Mouse (Mus musculus): Measurements from ENCODE around the gene Srebf1.

Gene Srebf1

GRCm38 (mm10) chr11:60208712-60209111 lies 13.7 kb downstream of the Srebf1 start:
- DNase-seq (ENCODE audit: extremely low read depth, low read depth, low spot score) = no peak

- DNase-seq (ENCODE audit: extremely low read depth, low read depth, low spot score) = no peak
Observed at GRCm38 (mm10) chr11:60208201-60208600, 14.2 kb downstream of the Srebf1 start.

GRCm38 (mm10) chr11:60206207-60206606 lies 16.2 kb downstream of the Srebf1 start:
- no peak for DNase-seq (ENCODE audit: extremely low read depth, low read depth, low spot score)

GRCm38 (mm10) chr11:60205026-60205425 lies 17.4 kb downstream of the Srebf1 start:
- peak; percentile 86 for DNase-seq (ENCODE audit: extremely low read depth, low read depth, low spot score)

- DNase-seq (ENCODE audit: extremely low read depth, low read depth, low spot score) = no peak
Observed at GRCm38 (mm10) chr11:60202710-60203638, 19.4 kb downstream of the Srebf1 start.

- no peak for DNase-seq (ENCODE audit: extremely low read depth, low read depth, low spot score)
Observed at GRCm38 (mm10) chr11:60200384-60200783, 22.0 kb downstream of the Srebf1 start.

GRCm38 (mm10) chr11:60199702-60200184 lies 22.6 kb downstream of the Srebf1 start:
- DNase-seq (ENCODE audit: extremely low read depth, low read depth, low spot score) = no peak

GRCm38 (mm10) chr11:60198651-60199050 lies 23.7 kb downstream of the Srebf1 start:
- DNase-seq (ENCODE audit: extremely low read depth, low read depth, low spot score) = no peak

GRCm38 (mm10) chr11:60197998-60198619 lies 24.3 kb downstream of the Srebf1 start:
- no peak for DNase-seq (ENCODE audit: extremely low read depth, low read depth, low spot score)

- DNase-seq (ENCODE audit: extremely low read depth, low read depth, low spot score) = no peak
Observed at GRCm38 (mm10) chr11:60196344-60196743, 26.0 kb downstream of the Srebf1 start.

GRCm38 (mm10) chr11:60195108-60195507 lies 27.3 kb downstream of the Srebf1 start:
- DNase-seq (ENCODE audit: extremely low read depth, low read depth, low spot score) = no peak

GRCm38 (mm10) chr11:60193556-60193955 lies 28.8 kb downstream of the Srebf1 start:
- DNase-seq (ENCODE audit: extremely low read depth, low read depth, low spot score) = no peak

GRCm38 (mm10) chr11:60192534-60192933 lies 29.8 kb downstream of the Srebf1 start:
- DNase-seq (ENCODE audit: extremely low read depth, low read depth, low spot score) = no peak

GRCm38 (mm10) chr11:60190055-60190641 lies 32.2 kb downstream of the Srebf1 start:
- no peak for DNase-seq (ENCODE audit: extremely low read depth, low read depth, low spot score)

GRCm38 (mm10) chr11:60189501-60190040 lies 32.8 kb downstream of the Srebf1 start:
- DNase-seq (ENCODE audit: extremely low read depth, low read depth, low spot score) = no peak

GRCm38 (mm10) chr11:60188275-60188853 lies 34.0 kb downstream of the Srebf1 start:
- DNase-seq (ENCODE audit: extremely low read depth, low read depth, low spot score) = no peak

- no peak for DNase-seq (ENCODE audit: extremely low read depth, low read depth, low spot score)
Observed at GRCm38 (mm10) chr11:60187070-60187469, 35.3 kb downstream of the Srebf1 start.

GRCm38 (mm10) chr11:60185396-60186231 lies 36.8 kb downstream of the Srebf1 start:
- no peak for DNase-seq (ENCODE audit: extremely low read depth, low read depth, low spot score)

GRCm38 (mm10) chr11:60184346-60185325 lies 37.7 kb downstream of the Srebf1 start:
- no peak for DNase-seq (ENCODE audit: extremely low read depth, low read depth, low spot score)

All from fat pad, adult 2 months (tissue).